Mouse (Mus musculus) ES-E14 (cell line): ENCODE measurements around the gene Slc34a2. TPM values are rescaled to one million over a fixed set of nuclear protein-coding genes. Genes with fewer than 3 reads are reported as not detected.

Source experiments
- DNase-seq: peaks from one replicate; pipeline ENCODE4 v3.0.0-alpha.2; 2013; ENCODE audit warnings: low read depth, low spot score
- H3K27ac ChIP-seq: 2 replicates; pipeline ENCODE4 v1.5.1; 2012; ENCODE audit warnings: low read depth, mild to moderate bottlenecking, low read length, moderate library complexity, mixed read lengths; ENCODE audit not compliant: poor library complexity, insufficient read depth, severe bottlenecking
- H3K36me3 ChIP-seq: 2 replicates; pipeline ENCODE4 v1.6.1; 2012; ENCODE audit warnings: mild to moderate bottlenecking, low read length, moderate library complexity, mixed read lengths; ENCODE audit not compliant: control insufficient read depth, poor library complexity, insufficient read depth, severe bottlenecking
- H3K4me1 ChIP-seq, 2 experiments: fragments of 150-350 bp in 1 of 2; sonication (generic) in 1 of 2; 2 replicates each; pipeline ENCODE4 v1.6.1; 2012; ENCODE audit warnings: low read length in 2 of 2, mild to moderate bottlenecking in 1 of 2, mixed read lengths in 1 of 2; ENCODE audit not compliant: control insufficient read depth in 2 of 2, insufficient read depth in 2 of 2, poor library complexity in 1 of 2
- H3K4me3 ChIP-seq, 2 experiments: fragments of 150-350 bp in 1 of 2; sonication (generic) in 1 of 2; 2 replicates each; pipeline ENCODE4 v1.5.1; 2012; ENCODE audit warnings: low read length in 2 of 2, low read depth in 1 of 2, mild to moderate bottlenecking in 1 of 2, mixed read lengths in 1 of 2; ENCODE audit not compliant: insufficient read depth in 1 of 2, poor library complexity in 1 of 2, severe bottlenecking in 1 of 2
- H3K9ac ChIP-seq: 2 replicates; pipeline ENCODE4 v1.6.1; 2012; ENCODE audit warnings: low read depth, mild to moderate bottlenecking, low read length, mixed read lengths; ENCODE audit not compliant: poor library complexity, insufficient read depth, severe bottlenecking
- H3K9me3 ChIP-seq: fragments of 150-350 bp; sonication (generic); 2 replicates; pipeline ENCODE4 v1.6.1; 2012; ENCODE audit warnings: low read depth, mild to moderate bottlenecking, low read length; ENCODE audit not compliant: control insufficient read depth, insufficient read depth
- CHD2 ChIP-seq: IDR thresholded peaks from 2 replicates; pipeline ENCODE4 v1.6.1; 2014; ENCODE audit warnings: mild to moderate bottlenecking, low read depth, low read length, inconsistent platforms
- HCFC1 ChIP-seq: IDR thresholded peaks from 2 replicates; pipeline ENCODE4 v1.6.1; 2012; ENCODE audit warnings: low read length, inconsistent platforms, borderline replicate concordance; ENCODE audit not compliant: insufficient read depth
- MAFK ChIP-seq: IDR thresholded peaks from 2 replicates; pipeline ENCODE4 v1.6.1; 2014; ENCODE audit warnings: mild to moderate bottlenecking, low read depth, low read length, inconsistent platforms; ENCODE audit not compliant: insufficient read depth
- ZC3H11A ChIP-seq: IDR thresholded peaks from 2 replicates; pipeline ENCODE4 v1.6.1; 2012; ENCODE audit warnings: low read depth, mild to moderate bottlenecking, inconsistent platforms, low read length, borderline replicate concordance
- ZNF384 ChIP-seq: IDR thresholded peaks from 2 replicates; pipeline ENCODE4 v1.6.1; 2012; ENCODE audit warnings: low read depth, low read length, inconsistent platforms
- in situ Hi-C, 2 experiments: fragments of 600-800 bp; cut with MboI; formaldehyde crosslinking; loops; one replicate each; pipeline ENCODE4 v1.15.1; 2025; ENCODE audit warnings: low sequenced_read_pairs in 2 of 2, inconsistent platforms in 1 of 2; ENCODE audit not compliant: unreplicated experiment in 2 of 2
- total RNA-seq: library from RNA; depleted of rRNA; stranded (reverse); fragments of 300-350 nt; gene quantifications from 2 replicates; pipeline ENCODE4 v1.2.3, GENCODE M21; 2012

Slc34a2 gene
- total RNA-seq, 1 experiment, result 1.3 TPM

GRCm38 (mm10) chr5:53000169-53000872 is 37.6 kb upstream of the Slc34a2 start:
- Histone ChIP-seq H3K9ac (no peak overlapping the region), H3K4me3 (no peak overlapping the region), H3K4me1 (no peaks in the 10 kb centered on the region), H3K36me3 (no peaks in the 10 kb centered on the region), H3K27ac (no peak overlapping the region), H3K9me3 (no peaks in the 10 kb centered on the region)
- DNase-seq, result no peak
- in situ Hi-C loops, result no loop called here
- TF ChIP-seq ZC3H11A (no peak), HCFC1 (no peak), ZNF384 (no peak), CHD2 (no peak), MAFK (no peak)

GRCm38 (mm10) chr5:53002599-53003203 is 35.2 kb upstream of the Slc34a2 start:
- no peaks in the 10 kb centered on the region for H3K36me3 ChIP-seq
- H3K9me3 ChIP-seq, result no peaks in the 10 kb centered on the region
- no peak overlapping the region for H3K9ac ChIP-seq
- TF ChIP-seq MAFK (no peak), HCFC1 (no peak), ZNF384 (no peak), ZC3H11A (no peak), CHD2 (no peak)
- H3K4me1 ChIP-seq, result no peaks in the 10 kb centered on the region
- no peak overlapping the region for H3K4me3 ChIP-seq
- no peak for DNase-seq
- H3K27ac ChIP-seq, result no peak overlapping the region
- in situ Hi-C loops, result no loop called here

GRCm38 (mm10) chr5:53003495-53003894 is 34.4 kb upstream of the Slc34a2 start:
- H3K9ac ChIP-seq, result no peak overlapping the region
- H3K4me1 ChIP-seq, result no peaks in the 10 kb centered on the region
- no peak overlapping the region for H3K4me3 ChIP-seq
- in situ Hi-C loops, result no loop called here
- no peak for TF ChIP-seq CHD2
- no peak for TF ChIP-seq HCFC1
- no peak for TF ChIP-seq MAFK
- no peak for TF ChIP-seq ZC3H11A
- TF ChIP-seq ZNF384, result no peak
- no peak overlapping the region for H3K27ac ChIP-seq
- H3K9me3 ChIP-seq, result no peaks in the 10 kb centered on the region
- no peak for DNase-seq
- H3K36me3 ChIP-seq, result no peaks in the 10 kb centered on the region

GRCm38 (mm10) chr5:53003981-53004380 is 33.9 kb upstream of the Slc34a2 start:
- no peak for DNase-seq
- no peak overlapping the region for H3K9ac ChIP-seq
- H3K36me3 ChIP-seq, result no peaks in the 10 kb centered on the region
- no peak overlapping the region for H3K27ac ChIP-seq
- TF ChIP-seq ZNF384 (no peak), CHD2 (no peak), ZC3H11A (no peak), HCFC1 (no peak), MAFK (no peak)
- no peak overlapping the region for H3K4me3 ChIP-seq
- in situ Hi-C loops, result no loop called here
- no peaks in the 10 kb centered on the region for H3K4me1 ChIP-seq
- H3K9me3 ChIP-seq, result no peaks in the 10 kb centered on the region
